Mouse (Mus musculus): ENCODE results near the gene Hs3st3b1.
A peak's percentile ranks its signal among the peaks of the same experiment; 100 is the strongest.

The Hs3st3b1 gene

GRCm38 (mm10) chr11:63922091-63922621, at the start of gene Hs3st3b1:
Gene Hs3st3b1, minus strand, starts transcription at chr11:63922290.
- DNase-seq, result peak; percentile 83 to 90

GRCm38 (mm10) chr11:63971462-63971861, 49.4 kb upstream of the Hs3st3b1 start:
- no peak for DNase-seq

DNA sequence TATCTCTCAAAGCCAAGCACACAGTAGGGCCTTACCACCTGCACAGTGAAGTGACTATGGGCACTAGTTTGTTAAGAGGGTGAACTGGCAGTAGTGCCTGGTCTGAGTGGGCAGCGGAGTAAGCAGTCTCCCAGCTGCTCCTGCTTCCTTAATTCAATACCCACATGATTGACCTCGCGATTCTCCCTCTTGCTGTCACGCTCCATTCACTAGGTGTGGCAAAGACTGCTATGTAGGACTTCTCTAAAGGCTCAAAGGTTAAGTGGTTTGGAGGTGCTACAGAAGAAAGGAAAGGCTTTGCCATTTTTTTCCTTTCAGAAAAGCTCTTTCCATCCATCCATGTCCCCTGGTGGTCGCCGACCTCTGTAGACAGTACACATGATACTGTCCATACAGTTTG, 48.7 kb upstream of the Hs3st3b1 start:
- no peak for DNase-seq

GRCm38 (mm10) chr11:63969205-63969910, 47.3 kb upstream of the Hs3st3b1 start:
- DNase-seq, result no peak

GRCm38 (mm10) chr11:63968388-63969035, 46.4 kb upstream of the Hs3st3b1 start:
- no peak for DNase-seq

GRCm38 (mm10) chr11:63967641-63968387, 45.7 kb upstream of the Hs3st3b1 start:
- DNase-seq, result no peak

- no peak for DNase-seq
Measured at GRCm38 (mm10) chr11:63965437-63965836, 43.3 kb upstream of the Hs3st3b1 start.

DNA sequence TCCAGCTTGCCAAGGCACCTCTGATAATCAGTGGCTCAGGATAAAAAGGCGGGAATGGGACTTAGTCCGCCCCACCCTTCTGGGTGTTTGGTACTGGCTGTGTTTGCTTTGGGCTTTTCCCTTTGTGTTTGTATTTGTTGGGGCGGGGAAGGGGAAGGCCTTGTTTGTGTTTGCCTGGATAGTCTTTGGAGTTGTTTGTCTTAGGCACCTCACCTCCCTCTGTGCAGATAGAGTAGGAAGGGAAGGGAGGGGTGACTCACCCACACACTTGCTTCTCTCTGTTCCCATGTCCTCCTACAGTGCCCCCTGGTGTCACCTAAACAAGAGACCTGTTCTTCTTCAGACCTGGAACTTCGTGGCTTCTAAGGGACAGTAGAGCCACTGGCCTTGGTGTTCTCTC, 35.1 kb upstream of the Hs3st3b1 start:
- peak in 1 of 2 experiments; percentile 17 for DNase-seq

DNA sequence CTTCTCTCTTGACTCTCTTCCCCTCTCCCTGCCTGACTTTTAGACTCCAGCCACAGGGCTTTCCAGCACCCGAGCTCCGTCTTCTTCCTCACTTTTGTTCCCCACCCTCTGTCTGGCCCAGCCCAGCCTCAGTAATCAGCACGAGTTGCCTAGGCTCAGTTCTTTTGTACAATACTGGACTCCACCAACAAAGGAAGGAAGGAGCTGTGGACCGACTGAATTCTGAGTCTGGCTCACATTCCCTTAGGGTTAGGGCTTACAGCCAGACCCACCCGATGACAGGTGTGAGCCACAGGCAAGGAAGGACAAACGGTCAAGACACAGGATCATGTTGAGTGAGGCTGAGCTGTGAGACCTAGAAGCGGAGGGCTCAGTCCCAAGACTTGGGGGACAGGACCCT, 34.7 kb upstream of the Hs3st3b1 start:
- DNase-seq, result no peak

DNA sequence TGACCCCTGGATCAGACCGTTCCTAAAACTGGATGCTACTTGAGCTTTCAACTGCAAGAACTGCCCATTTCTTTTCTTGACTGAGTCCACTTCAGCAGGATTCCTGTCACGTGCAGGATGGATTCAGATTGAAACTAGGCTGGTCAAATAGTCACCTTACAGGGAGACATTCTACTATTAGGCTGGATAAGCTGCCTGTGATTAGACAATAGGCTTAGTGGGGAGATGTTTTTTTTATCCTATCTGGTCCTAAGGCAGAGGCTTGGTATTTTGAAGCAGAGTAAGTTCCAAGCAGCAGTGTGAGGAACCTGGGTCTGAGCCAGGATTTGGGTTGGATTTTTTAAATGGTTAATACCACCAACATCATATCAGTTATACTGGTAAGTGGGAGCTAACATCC, 31.8 kb upstream of the Hs3st3b1 start:
- no peak for DNase-seq

- no peak for DNase-seq
Measured at GRCm38 (mm10) chr11:63952743-63953191, 30.7 kb upstream of the Hs3st3b1 start.

GRCm38 (mm10) chr11:63951831-63952631, 29.9 kb upstream of the Hs3st3b1 start:
- DNase-seq, result no peak

GRCm38 (mm10) chr11:63948371-63948770, 26.3 kb upstream of the Hs3st3b1 start:
- DNase-seq, result no peak

- DNase-seq, result no peak
Measured at GRCm38 (mm10) chr11:63947024-63947423, 24.9 kb upstream of the Hs3st3b1 start.

DNA sequence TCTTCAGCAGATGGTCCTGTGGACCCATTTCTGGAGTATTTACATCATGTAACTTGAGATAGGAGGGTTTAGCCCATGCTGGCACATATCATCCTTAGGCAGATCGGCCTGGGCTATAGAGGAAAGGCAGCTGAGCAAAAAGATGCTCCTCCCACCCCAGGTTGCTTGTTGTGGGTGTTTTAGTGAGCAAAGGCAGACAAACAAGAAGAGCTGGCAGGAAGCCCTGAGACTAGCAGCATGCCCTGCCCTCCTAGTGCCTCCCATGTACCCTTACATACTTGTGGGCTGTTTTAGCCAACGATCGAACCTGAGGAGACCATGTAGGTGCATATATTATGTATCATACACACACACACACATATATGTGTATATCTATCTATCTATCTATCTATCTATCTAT, 21.9 kb upstream of the Hs3st3b1 start:
- no peak for DNase-seq

DNA sequence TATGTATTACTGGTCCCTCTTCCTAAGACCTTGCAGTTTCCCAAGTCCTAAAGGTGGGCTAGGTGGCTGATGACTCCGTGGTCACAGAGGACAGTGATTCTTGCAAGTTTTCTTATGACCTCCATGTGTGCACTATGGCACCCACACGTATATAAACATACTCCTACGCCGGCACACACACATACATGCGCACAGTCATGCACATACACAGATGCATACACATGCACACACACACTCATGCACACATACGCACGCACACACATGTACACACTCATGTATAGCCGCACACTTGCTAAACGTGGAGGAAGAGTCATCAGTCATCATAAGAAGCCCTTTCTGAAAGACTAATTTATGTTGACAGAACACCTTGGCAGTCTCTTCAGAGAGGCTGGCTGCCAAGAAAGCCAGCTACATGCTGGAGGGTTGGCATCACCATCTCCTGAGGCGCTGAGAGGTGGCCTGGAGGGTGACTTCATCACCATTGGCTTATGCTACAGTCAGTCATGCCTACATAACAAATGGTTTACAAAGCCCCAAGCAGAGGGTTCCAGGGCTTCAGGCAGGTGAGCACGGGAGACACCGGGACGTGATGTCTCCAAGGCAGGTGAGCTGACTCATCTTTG, 21.3 kb upstream of the Hs3st3b1 start:
- DNase-seq, result no peak

- no peak for DNase-seq
Measured at GRCm38 (mm10) chr11:63942177-63942576, 20.1 kb upstream of the Hs3st3b1 start.

GRCm38 (mm10) chr11:63936641-63937040, 14.6 kb upstream of the Hs3st3b1 start:
- no peak for DNase-seq

DNA sequence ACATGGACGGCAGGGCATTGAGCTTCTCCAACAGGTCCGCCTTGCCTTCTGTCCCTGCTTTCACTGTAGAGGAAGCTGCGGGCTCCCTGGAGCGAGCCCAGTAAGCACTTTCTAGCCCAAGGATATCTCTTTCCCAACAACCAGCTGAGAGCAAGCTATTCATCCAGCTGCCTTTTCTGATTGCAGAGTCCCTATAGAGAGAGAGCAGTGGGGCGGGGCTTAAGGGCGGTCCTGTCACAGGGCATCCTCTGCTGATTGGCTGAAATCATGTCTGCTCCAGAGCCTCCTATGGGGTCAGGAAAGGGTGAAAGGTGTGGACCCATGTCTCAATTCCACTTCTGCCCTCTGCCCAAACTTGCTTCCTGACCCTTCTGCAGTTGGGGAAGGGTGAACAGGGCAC, 4.8 kb upstream of the Hs3st3b1 start:
- DNase-seq, result no peak

GRCm38 (mm10) chr11:63925161-63925582, 3.1 kb upstream of the Hs3st3b1 start:
- peak; percentile 42 to 56 for DNase-seq

DNA sequence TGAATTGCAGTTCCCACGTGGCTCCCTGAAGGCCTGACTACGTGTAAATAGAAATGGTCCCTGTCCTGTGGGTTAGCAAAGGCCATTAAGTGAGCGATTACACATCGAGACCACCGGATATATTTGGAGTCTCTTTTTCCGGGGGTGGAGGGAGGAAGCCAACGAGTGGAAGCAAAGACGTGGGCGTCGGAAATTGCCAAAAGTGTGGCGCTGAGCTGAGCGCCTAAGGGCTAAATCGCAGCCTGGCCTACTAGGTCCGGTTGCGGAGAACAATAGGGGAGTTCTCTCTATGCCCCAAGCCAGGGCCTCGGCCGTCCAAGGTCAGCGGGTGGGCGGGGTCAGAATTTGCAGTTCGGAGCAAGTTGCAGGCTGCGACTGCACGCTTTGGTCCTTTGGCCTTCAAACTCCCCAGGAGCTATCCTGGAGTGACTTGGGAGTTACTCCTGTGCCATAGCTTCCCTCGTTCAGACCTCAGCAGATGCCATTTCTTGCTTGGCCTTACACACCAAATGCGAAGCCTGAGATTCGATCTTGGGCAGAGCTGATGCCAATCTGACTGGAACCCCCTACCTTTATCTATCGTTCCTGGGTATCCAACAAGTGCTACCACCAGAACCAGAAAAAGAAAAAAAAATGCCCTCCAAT, 2.3 kb upstream of the Hs3st3b1 start:
- DNase-seq, result peak in 1 of 2 experiments; percentile 17

- DNase-seq, result no peak
Measured at GRCm38 (mm10) chr11:63923386-63923785, 1.3 kb upstream of the Hs3st3b1 start.
